Mouse (Mus musculus) hindbrain, postnatal 0 days (tissue): ENCODE measurements at regions not wholly inside any gene's neighbourhood (a gene's known extent, or its start where the extent isn't known, plus 50 kb on each side); places are given as distances from the start of the nearest gene placed in this dataset.

Experiments used
- ATAC-seq: fragments of 200-750 bp; cut with Nextera tagmentation; 2 replicates; pipeline ENCODE4 v1.8.0; 2017; ENCODE audit warnings: mild to moderate bottlenecking, moderate TSS enrichment, moderate library complexity
- DNase-seq: peaks from one replicate; pipeline ENCODE4 v3.0.0-alpha.2; 2015; ENCODE audit warnings: low spot score
- H3K27ac ChIP-seq: fragments of 300-500 bp; sonication (generic); 2 replicates; pipeline ENCODE4 v1.5.1; 2014; ENCODE audit warnings: mild to moderate bottlenecking
- H3K27me3 ChIP-seq: fragments of 300-500 bp; sonication (generic); 2 replicates; pipeline ENCODE4 v1.6.1; 2014; ENCODE audit warnings: low read length, mixed read lengths; ENCODE audit not compliant: insufficient read depth
- H3K36me3 ChIP-seq: fragments of 300-500 bp; sonication (generic); 2 replicates; pipeline ENCODE4 v1.6.1; 2014; ENCODE audit warnings: low read length, mixed read lengths; ENCODE audit not compliant: insufficient read depth
- H3K4me1 ChIP-seq: fragments of 300-500 bp; sonication (generic); 2 replicates; pipeline ENCODE4 v1.6.1; 2014; ENCODE audit warnings: antibody characterized with exemption, low read length, mixed read lengths; ENCODE audit not compliant: insufficient read depth
- H3K4me2 ChIP-seq: fragments of 300-500 bp; sonication (generic); 2 replicates; pipeline ENCODE4 v1.6.1; 2014; ENCODE audit warnings: low read depth, mild to moderate bottlenecking, low read length, moderate library complexity, mixed read lengths
- H3K4me3 ChIP-seq: fragments of 300-500 bp; sonication (generic); 2 replicates; pipeline ENCODE4 v1.5.1; 2014; ENCODE audit warnings: low read length
- H3K9ac ChIP-seq: fragments of 300-500 bp; sonication (generic); replicated peaks from 2 replicates; pipeline ENCODE4 v1.6.1; 2014; ENCODE audit warnings: mild to moderate bottlenecking, low read length, moderate library complexity, mixed read lengths
- H3K9me3 ChIP-seq: fragments of 300-500 bp; sonication (generic); 2 replicates; pipeline ENCODE4 v1.6.1; 2016; ENCODE audit warnings: low read length, mixed read lengths
- CTCF ChIP-seq: IDR thresholded peaks from 2 replicates; pipeline ENCODE4 v1.5.1; 2016; ENCODE audit warnings: antibody characterized with exemption, control low read depth, low read depth
- WGBS: fragments of 180-500 bp; shearing (Covaris S2); extraction: QIAGEN DNeasy Blood & Tissue Kit; methylation state at CpG from one replicate; pipeline ENCODE4 v1.1.7; 2014; 5-methylcytosine and 5-hydroxymethylcytosine counted together

DNA sequence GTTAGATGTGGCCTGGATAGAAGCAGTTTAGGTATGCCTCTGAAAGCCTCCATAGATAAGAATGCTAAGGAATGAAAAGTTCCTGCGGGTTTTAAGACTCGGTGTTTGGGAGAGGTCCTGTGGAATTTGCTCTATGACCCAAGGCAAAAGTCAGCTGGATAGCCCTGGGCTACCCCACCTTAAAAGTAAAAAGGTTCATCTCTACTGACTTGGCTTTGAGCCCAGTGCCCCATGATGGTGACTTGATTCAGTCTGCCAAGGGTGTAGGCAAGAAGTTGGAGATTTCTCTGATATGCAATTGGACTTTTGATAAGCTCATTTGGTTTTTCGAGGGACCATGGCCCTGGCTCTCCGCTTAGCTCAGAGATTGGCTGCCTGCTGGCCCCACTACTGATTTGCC is 78.8 kb upstream of the Herc3 start:
- WGBS, result 94% methylated on average over 4 of the region's 4 CpGs
- no peaks in the 10 kb centered on the region for H3K27me3 ChIP-seq
- ATAC-seq (no peak), DNase-seq (no peak)
- no peak overlapping the region for H3K4me2 ChIP-seq
- H3K9ac ChIP-seq, result no peak overlapping the region
- H3K4me3 ChIP-seq, result no peak overlapping the region
- no peaks in the 10 kb centered on the region for H3K36me3 ChIP-seq
- no peaks in the 10 kb centered on the region for H3K4me1 ChIP-seq
- TF ChIP-seq CTCF, result no peak
- H3K27ac ChIP-seq, result no peak overlapping the region
- H3K9me3 ChIP-seq, result no peaks in the 10 kb centered on the region

DNA sequence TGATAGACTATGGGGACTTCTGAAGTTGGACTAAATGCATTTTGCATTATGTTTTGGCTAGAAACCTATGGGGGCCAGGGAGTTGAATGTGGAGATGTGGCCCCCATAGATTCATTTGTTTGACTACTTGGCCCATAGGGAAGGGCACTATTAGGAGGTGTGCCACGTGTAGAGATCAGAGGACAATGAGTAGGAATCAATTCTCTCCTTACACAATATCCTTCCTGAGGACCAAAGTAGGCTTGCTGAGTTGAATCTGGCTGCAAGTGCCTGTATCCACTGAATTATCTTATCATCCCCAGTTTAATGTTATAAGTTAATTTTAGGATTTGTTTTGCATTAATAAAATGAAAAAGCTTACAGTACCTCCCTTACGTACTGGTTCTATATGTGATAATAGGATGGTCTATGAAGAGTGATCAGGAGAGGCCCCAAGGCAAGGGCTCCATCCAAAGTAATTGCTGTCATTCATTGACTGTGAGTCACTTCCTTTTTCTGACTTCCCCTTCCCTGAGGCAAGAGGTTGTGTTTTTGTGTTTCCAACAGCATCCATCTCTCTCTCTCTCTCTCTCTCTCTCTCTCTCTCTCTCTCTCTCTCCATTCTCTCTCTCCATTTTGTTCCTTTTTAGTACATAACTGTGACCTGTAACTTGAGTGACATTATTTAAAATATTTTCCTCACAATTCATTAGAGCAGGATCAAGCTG is 74.8 kb upstream of the Herc3 start:
- Histone ChIP-seq H3K9me3 (no peaks in the 10 kb centered on the region), H3K9ac (no peak overlapping the region), H3K4me3 (no peak overlapping the region), H3K27ac (no peak overlapping the region), H3K36me3 (no peaks in the 10 kb centered on the region), H3K4me2 (no peak overlapping the region), H3K4me1 (no peaks in the 10 kb centered on the region), H3K27me3 (no peaks in the 10 kb centered on the region)
- no peak for TF ChIP-seq CTCF
- DNase-seq (no peak), ATAC-seq (no peak)
- WGBS, result 78% methylated on average over 2 of the region's 2 CpGs

DNA sequence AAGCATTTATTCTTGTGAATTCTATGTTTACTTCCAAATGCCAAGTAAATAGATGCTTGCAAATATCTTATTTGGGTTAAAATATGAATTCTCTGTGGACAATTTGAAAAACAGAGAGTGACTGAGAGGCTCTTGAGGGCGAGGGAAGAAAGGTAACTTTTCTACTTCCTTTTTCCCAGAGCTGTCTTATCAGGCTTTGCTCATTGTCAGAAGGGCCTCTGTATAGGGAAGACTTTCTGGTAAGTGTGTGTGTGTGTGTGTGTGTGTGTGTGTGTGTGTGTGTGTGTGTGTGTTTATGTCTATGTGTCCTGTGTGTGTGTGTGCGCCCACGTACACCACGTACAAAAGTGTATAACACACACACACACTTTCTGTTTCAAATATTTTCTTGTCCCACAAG is 73.9 kb upstream of the Herc3 start:
- DNase-seq (no peak), ATAC-seq (no peak)
- no peak overlapping the region for H3K9ac ChIP-seq
- H3K4me2 ChIP-seq, result no peak overlapping the region
- WGBS, result 94% methylated on average over 4 of the region's 4 CpGs
- no peaks in the 10 kb centered on the region for H3K9me3 ChIP-seq
- TF ChIP-seq CTCF, result no peak
- H3K4me1 ChIP-seq, result no peaks in the 10 kb centered on the region
- H3K27me3 ChIP-seq, result no peaks in the 10 kb centered on the region
- H3K4me3 ChIP-seq, result no peak overlapping the region
- H3K36me3 ChIP-seq, result no peaks in the 10 kb centered on the region
- H3K27ac ChIP-seq, result no peak overlapping the region

DNA sequence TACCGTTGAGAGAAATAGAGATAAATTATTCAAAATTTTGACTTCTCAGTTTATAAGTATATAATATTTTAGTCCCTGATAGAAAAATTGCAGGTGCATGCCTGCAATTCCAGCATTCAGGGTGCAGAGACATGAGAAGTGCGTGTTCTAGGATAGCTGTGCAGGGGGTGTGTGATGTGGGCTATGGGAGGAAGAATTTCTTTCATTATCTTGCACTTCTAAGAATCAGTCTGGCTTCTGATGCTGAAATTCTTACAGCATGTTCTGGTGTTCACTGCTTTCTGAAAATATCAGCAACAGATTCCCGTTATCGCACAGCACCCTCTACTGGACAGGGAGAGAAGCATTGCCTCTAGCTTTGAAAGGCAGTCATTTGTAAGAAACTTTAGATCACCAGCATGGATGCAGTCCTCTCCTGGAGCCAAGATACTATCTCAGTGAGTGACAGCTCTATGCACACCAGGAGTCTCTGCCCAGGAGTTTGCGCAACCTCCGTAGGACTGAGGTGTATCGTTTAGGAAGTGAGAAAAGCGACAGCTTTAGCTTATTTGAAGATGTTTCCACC is 60.5 kb upstream of the Herc3 start:
- Histone ChIP-seq H3K4me1 (no peaks in the 10 kb centered on the region), H3K36me3 (no peaks in the 10 kb centered on the region), H3K9ac (no peak overlapping the region), H3K4me3 (no peak overlapping the region), H3K27me3 (no peaks in the 10 kb centered on the region), H3K9me3 (no peaks in the 10 kb centered on the region), H3K4me2 (no peak overlapping the region), H3K27ac (no peak overlapping the region)
- ATAC-seq (peak; percentile 47; the same call in 1 of the 2 replicates), DNase-seq (peak; percentile 86)
- TF ChIP-seq CTCF, result peak; percentile 93
- 24% methylated on average over 8 of the region's 8 CpGs for WGBS

DNA sequence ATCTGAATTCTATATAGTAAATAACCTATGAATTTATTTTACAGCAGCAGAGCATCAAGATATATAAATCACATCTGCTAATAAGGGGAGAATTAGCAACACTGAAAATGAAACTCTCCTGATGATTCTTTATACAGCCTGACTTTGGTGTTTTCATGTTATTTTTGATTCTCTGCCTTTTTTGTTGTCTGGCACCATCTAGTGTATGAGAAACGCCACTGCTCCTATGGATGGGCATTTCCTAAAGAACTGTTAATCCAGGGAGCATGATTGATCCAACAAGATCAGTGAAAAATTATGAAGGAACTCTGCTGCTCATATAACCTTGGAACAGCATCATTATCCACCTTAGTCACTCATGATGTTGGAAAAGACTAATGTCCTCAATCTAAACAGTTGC is 59.3 kb upstream of the Herc3 start:
- 3% methylated on average over 1 of the region's 1 CpGs for WGBS
- ATAC-seq (peak; percentile 69), DNase-seq (peak; percentile 67)
- H3K36me3 ChIP-seq, result no peaks in the 10 kb centered on the region
- H3K4me3 ChIP-seq, result no peak overlapping the region
- H3K9ac ChIP-seq, result no peak overlapping the region
- peak; percentile 90 for TF ChIP-seq CTCF
- H3K27ac ChIP-seq, result no peak overlapping the region
- no peaks in the 10 kb centered on the region for H3K9me3 ChIP-seq
- H3K27me3 ChIP-seq, result no peaks in the 10 kb centered on the region
- no peak overlapping the region for H3K4me2 ChIP-seq
- H3K4me1 ChIP-seq, result no peaks in the 10 kb centered on the region
